Mouse (Mus musculus): ENCODE results near the gene Serpinb8.

- TF ChIP-seq CTCF (IDR thresholded peaks at IDR 0.05; ENCODE audit: low read depth) = no peak
- TF ChIP-seq EP300 (IDR thresholded peaks at IDR 0.05; ENCODE audit: low read depth) = no peak
Measured at GRCm38 (mm10) chr1:107614087-107614486, 24.3 kb downstream of the Serpinb8 start.
